Mouse (Mus musculus): ENCODE data around the gene Trp53bp2. TPM values are rescaled to one million over a fixed set of nuclear protein-coding genes. Genes with fewer than 3 reads are reported as not detected.

Gene Trp53bp2
- total RNA-seq, 2 experiments from 2014 or later, result 32.0 to 38.2 TPM

GRCm38 (mm10) chr1:182406621-182407020 lies 2.4 kb upstream of the Trp53bp2 start:
- no peak for DNase-seq (ENCODE audit: low spot score in 2 of 2)

GRCm38 (mm10) chr1:182408243-182408642 lies 729 bp upstream of the Trp53bp2 start:
- DNase-seq (ENCODE audit: low spot score in 2 of 2), result peak in 1 of 2 experiments; percentile 28

DNA sequence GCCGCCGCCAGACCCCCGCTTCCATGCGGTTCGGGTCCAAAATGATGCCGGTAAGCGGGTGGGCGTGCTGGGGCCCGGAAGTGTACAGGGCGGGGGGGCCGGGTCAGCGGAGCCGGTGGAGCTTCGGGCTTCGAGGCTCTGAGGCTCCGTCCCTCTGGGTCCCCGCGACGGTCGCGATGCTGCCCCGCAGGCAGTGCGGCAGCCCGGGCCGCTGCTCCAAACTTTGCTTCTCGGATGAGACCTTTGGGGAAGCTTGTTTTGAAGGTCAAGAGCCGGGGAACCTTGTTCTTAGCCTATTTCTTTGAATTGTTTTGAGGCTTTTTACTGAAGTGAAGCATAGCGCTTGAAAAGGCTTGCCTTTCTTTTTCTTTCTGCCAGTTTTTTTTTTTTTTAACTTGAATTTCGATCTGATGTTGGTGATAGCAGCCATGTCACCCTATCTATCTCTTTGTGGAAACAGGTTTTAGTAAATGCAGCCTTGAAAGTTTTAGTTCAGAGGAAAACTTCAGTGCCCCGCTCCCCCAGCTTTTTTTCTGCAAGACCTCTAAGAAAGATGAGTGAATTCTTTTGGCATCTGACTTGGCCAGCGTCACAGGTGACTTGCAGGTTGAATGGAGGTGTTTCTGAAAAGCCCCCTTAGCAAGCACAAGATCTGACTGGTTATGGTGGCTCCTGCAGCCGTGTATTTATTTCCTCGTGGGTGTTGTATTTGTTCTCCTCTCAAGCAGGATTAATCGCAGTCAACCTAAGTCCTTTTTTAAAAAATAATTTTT lies 615 bp downstream of the Trp53bp2 start:
- DNase-seq (ENCODE audit: low spot score in 2 of 2), result no peak

DNA sequence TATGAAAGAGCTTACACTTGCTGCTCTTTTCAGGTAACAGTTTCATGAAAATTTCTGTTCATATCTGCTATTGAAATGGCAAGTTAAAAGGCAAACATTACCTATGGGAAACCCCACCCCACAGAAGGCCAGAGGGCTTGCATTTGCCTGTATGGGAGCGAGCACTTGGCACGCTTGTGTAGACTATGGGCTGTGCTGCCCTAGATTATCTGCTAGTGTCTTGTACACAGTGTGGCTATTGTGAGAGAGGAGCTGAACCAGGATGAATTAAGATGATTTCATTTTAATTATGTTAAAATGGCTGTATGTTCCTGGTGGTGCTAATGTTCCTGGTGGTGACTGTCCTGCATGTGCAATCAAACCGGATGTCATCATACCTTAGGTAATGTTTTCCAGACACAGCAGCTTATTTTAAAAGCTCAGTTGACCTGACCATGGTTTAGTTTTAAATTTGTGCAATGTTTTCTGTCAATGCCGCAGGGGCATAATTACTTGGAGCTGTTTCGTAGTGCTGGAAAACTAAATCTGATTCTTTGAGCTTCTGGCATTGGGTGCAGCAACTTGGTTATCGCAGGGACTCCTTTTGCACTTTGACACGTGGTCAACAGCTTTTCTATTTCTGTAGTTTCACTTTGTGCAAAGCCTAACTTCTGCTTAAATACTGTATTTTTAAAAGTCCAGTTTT lies 3.8 kb downstream of the Trp53bp2 start:
- DNase-seq (ENCODE audit: low spot score in 2 of 2), result no peak

- no peak for DNase-seq (ENCODE audit: low spot score in 2 of 2)
Measured at GRCm38 (mm10) chr1:182419481-182419880, 10.5 kb downstream of the Trp53bp2 start.

- DNase-seq (ENCODE audit: low spot score in 2 of 2), result no peak
Measured at GRCm38 (mm10) chr1:182424274-182424673, 15.3 kb downstream of the Trp53bp2 start.

GRCm38 (mm10) chr1:182425176-182425575 lies 16.2 kb downstream of the Trp53bp2 start:
- DNase-seq (ENCODE audit: low spot score in 2 of 2), result no peak

DNA sequence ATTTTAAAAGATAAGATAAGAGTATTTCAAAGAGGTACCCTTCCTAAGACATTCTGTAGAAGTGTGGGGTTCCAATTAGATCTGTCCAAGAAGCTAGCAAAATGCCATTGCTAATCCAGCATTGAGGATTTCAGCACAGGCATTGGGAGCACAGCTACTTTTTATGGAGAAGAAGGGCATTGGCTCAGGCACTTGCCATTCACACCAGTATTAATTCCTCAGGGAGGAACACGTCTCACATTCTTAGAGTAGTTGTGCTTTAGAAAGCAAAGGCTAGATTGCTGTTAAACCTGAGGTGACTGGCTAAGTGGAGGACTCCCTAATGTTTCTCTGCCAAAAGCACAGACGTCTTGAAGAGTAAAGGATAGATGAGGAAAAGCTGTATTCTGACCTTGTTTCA lies 17.5 kb downstream of the Trp53bp2 start:
- no peak for DNase-seq (ENCODE audit: low spot score in 2 of 2)

DNA sequence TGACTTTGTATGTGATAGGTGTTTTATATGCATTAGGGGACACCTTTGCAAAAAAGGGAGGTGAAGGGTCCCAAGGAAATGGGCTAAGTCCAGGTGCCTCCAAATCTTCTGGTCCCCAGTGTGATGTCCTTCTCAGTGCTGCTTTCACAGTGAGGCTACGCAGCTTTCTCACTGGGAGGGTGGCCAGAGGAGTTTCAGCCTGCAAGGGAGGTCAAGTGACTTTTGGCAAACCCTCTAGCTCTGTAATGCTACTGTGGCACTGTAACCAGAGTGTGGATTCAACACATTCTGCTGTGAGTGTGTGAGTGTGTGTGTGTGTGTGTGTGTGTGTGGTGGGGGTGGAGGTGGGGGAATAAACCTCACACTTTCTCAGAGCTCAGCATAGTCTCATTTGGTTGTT lies 18.5 kb downstream of the Trp53bp2 start:
- no peak for DNase-seq (ENCODE audit: low spot score in 2 of 2)

DNA sequence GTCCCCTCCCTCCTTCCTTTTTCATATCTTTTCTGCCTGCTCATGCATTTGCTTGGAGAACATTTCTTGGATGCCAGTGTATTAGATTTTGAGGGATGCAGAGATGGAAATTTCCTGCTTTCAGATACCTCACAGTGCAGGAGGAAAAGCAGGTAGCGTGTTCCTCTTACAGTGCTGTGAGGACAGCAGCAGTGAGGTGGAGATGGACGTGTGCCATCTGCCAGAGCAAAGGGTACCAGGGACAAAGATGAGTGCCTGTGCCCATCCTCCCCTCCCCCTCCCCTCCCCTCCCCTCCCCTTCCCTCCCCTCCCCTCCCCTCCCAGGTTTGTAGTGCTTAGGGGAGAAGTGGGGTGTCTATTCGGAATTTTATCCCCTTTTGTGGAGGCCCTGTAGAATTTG lies 20.9 kb downstream of the Trp53bp2 start:
- DNase-seq (ENCODE audit: low spot score in 2 of 2), result no peak

DNA sequence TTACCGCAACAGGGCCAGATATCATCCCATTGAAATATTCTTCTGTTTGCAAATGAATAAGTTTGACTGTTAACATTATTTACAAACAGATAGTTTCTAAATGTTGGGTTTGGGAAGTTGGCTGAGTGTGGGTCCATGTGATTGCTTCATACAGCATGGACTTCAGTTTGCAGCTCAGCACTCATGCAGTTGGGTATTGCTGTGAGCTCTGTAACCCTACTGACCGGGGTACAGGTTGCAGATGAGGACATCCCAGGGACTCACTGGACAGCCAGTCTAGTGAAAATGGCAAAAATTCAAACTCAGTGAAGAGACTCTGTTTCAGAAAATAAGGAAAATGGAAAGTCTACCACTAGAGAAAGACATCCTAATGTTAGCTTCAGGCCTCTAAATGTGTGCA lies 21.7 kb downstream of the Trp53bp2 start:
- no peak for DNase-seq (ENCODE audit: low spot score in 2 of 2)

GRCm38 (mm10) chr1:182432059-182432458 lies 23.1 kb downstream of the Trp53bp2 start:
- no peak for DNase-seq (ENCODE audit: low spot score in 2 of 2)

DNA sequence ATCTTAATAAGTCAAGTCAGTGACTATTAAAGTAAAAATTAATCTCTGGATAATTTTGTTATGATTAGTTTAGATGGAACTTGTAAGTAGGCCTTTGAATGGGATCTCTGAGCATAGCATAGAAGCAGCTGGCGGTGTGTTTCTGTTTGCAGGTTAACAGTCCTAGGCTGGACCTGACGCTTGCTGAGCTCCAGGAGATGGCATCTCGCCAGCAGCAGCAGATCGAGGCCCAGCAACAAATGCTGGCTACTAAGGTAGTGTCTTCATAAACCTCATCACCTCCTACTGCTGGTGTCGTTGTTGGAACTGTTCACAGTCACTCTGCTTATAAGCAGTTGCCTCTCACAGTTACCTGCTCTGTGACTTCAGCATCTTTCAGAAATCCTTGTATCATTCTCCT lies 27.8 kb downstream of the Trp53bp2 start:
- DNase-seq (ENCODE audit: low spot score in 2 of 2), result no peak

GRCm38 (mm10) chr1:182439546-182440222 lies 30.7 kb downstream of the Trp53bp2 start:
- peak in 1 of 2 experiments; percentile 44 for DNase-seq (ENCODE audit: low spot score in 2 of 2)

DNA sequence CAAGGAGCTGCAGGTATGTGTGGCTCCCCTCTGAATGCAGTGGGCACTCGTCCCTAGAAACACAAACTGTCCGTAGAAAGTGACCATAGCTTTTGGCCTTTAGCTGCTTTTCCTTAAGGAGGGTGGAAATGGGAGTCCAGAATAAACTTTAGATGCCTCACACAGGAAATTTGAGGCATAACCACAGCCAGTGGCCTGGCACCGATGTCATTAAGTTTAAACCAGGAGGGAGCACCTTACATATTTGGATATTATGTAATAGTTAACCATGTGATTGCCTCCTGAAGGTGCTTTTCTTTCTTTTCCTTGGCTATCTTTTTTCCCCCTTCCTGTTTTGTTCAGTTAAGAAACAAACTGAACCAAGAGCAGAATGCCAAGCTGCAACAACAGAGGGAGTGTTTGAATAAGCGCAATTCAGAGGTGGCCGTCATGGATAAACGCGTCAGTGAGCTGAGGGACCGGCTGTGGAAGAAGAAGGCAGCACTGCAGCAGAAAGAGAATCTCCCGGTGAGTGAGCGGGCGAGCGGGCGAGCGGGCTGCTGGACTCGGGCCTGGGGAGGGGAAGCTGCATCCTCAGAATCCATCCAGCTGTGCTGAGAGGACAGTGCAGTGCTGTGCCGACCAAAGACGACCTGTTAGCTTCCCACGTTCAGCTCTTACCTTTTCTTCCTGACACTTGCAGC lies 33.0 kb downstream of the Trp53bp2 start:
- no peak for DNase-seq (ENCODE audit: low spot score in 2 of 2)

DNA sequence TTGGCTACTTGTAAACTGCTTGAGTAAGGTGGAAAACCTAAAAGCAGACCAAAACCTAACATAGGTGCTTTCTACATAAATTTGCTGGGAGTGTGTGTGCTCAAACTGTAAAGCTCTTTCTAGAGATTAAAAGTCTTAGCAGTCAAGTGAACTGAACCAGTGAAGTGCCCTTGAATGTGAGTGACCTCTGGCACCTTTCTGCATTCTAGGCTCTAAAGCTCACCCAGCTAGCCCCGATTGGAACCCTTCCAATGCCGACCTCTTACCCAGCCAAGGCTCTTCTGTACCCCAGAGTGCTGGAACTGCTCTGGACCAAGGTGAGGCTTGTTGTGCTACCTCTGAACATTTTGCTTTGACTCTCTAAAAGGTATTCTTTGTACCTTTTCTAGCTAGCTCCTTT lies 35.1 kb downstream of the Trp53bp2 start:
- no peak for DNase-seq (ENCODE audit: low spot score in 2 of 2)

DNA sequence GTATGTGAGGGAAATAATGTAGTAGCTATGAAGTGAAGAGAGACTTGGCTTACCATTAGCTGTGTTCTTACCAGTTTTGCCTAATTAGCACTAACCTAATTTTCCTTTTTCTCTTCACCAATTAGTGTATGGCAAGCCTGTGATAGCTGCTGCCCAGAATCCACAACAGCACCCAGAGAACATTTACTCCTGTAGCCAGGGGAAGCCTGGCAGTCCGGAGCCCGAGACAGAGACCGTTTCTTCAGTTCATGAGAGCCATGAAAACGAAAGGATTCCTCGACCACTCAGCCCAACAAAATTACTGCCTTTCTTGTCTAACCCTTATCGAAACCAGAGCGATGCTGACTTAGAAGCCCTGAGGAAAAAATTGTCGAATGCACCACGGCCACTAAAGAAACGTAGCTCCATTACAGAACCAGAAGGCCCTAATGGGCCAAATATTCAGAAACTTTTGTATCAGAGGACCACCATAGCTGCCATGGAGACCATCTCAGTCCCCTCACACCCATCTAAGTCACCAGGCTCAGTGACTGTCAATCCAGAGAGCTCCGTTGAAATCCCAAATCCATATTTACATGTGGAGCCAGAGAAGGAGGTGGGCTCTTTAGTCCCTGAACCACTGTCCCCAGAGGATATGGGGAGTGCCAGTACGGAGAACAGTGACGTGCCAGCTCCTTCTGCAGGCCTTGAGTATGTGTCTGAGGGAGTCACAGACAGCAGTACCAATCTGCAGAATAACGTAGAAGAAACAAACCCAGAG lies 39.5 kb downstream of the Trp53bp2 start:
- DNase-seq (ENCODE audit: low spot score in 2 of 2), result no peak

DNA sequence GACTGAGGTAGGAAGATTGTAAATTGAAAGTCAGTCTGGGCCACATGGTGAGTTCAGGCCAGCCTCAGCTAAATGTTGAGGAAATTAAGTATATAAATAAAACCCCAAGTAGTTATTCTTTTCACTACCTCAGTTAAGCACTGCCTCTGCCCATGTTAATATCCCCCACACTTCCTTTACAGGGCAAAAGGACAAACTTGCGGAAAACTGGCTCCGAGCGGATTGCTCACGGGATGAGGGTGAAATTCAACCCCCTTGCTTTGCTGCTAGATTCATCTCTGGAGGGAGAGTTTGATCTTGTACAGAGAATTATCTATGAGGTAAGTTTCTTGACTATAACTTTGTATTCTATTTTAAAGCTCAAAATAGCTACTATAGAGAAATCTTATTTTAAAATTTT lies 43.5 kb downstream of the Trp53bp2 start:
- no peak for DNase-seq (ENCODE audit: low spot score in 2 of 2)

DNA sequence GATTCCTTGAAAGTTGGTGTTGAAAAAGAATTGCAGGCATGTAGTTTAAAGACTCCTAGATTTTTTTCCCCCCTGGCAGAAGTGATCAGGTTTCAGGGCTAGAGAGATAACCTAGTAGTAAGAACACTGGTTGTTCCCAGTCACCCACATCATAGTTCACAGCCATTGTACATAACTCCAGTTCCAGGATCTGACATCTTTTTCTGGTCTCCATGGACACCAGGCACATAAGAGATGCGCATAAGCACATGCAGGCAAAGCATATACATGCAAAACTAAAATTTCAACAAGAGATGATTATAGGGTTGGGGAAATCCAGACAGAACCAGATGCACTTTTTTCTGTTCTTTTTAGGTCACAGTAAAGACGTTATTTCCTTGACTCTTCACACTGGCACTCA lies 46.1 kb downstream of the Trp53bp2 start:
- no peak for DNase-seq (ENCODE audit: low spot score in 2 of 2)

DNA sequence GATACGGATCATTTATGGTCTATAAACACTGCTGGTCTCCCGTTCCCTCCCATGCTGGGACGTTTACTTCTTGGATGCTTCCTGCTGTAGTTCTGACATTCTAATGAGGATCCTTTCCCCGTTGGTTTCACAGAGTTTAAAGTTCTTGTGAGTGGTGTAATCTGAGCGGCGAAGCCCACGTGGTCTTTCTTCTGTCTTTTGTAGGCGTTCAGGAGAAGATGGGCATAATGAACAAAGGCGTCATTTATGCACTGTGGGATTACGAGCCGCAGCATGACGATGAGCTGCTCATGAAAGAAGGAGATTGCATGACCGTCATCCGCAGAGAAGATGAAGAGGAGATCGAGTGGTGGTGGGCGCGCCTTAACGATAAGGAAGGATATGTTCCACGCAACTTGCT lies 49.6 kb downstream of the Trp53bp2 start:
- no peak for DNase-seq (ENCODE audit: low spot score in 2 of 2)

DNA sequence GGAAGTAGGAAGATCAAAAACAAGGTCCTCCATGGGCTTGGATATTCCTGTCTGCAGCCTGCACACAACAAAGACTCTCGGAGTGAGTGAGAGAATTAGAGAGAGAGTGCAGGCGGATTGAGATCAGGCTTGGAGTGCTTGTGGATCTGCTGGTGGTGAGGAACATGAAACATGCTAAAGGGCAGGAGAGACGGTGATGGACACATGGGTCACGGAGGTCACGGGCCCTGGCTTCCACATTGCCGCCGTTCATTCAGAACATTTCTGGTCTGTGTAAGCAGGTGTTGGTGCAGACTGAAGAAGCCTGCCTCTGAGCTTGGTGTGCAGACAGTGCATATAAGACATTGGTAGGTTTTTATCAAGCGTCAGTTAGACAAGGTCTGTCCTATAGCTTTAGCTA lies 50.5 kb downstream of the Trp53bp2 start:
- DNase-seq (ENCODE audit: low spot score in 2 of 2), result no peak
